Mouse (Mus musculus) adrenal gland (tissue): Measurements from ENCODE around the gene Rad54l.

Experiments used
- intact Hi-C: fragments of 180-260 bp; cut with DNase I; formaldehyde crosslinking; loops from one replicate; pipeline ENCODE4 v1.15.1; 2025

The Rad54l gene

GRCm38 (mm10) chr4:116074861-116075620 lies 48.4 kb downstream of the Rad54l start, which contains the start of the genes Uqcrh and Lrrc41:
Gene Uqcrh (minus strand): TSS chr4:116075071.
Gene Lrrc41 (plus strand): TSS chr4:116075269.
- intact Hi-C loops, result no loop called here

GRCm38 (mm10) chr4:116074145-116074675 lies 49.3 kb downstream of the Rad54l start:
- intact Hi-C loops, result no loop called here

GRCm38 (mm10) chr4:116073146-116073545 lies 50.3 kb downstream of the Rad54l start:
- intact Hi-C loops, result no loop called here

DNA sequence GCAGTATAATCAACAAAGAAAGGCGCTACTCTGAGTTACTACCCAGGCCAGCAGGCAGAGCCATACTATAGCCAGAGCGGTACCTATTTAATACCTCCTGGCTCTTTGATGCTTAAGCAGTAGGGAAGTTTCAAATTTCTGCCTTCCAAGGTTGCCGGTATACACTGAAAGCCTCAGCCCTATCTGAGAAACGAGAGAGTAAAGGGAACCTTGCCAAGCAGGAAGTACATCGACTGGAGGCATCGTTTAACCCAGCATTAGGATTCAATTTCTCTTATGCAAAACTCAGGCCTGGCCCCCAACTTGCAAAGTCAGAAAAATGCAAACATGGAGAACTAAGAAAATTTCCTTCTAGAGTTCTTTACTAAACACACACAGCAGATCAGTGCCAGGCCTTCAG lies 53.4 kb downstream of the Rad54l start:
- intact Hi-C loops, result no loop called here

- intact Hi-C loops, result no loop called here
Measured at GRCm38 (mm10) chr4:116063855-116064254, 59.6 kb downstream of the Rad54l start.

DNA sequence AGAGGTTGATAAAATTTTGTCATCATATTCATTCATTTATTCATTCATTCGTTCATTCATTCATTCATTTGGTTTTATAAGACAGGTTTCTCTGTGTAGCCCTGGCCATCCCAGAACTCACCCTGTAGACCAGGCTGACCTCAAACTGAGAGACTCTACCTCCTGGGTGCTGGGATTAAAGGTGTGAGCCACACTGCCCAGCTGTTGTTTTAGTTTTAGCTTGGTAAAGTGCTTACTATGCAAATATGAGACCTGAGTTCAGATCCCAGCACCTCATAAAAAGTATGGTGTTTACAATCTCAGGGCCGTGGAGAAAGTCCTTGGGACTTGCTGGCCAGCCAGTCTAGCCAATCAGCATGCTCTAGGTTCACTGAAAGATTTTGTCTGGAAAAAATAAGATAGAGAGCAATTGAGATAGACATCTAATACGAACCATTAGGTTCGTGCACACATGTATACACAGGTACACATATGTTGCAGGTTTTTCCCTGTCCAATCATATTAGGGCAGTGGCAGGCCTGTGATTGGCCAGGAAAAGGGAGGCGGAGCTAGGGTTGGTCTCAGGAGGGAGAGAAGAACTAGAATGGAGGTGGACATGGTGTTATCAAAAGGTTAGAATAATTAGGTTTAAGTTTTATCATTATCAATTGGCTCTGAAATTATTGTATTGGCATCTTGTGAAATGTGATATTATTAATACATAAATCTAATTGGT lies 64.3 kb downstream of the Rad54l start:
- intact Hi-C loops, result no loop called here

- intact Hi-C loops, result no loop called here
Measured at GRCm38 (mm10) chr4:116057559-116057958, 65.9 kb downstream of the Rad54l start.

DNA sequence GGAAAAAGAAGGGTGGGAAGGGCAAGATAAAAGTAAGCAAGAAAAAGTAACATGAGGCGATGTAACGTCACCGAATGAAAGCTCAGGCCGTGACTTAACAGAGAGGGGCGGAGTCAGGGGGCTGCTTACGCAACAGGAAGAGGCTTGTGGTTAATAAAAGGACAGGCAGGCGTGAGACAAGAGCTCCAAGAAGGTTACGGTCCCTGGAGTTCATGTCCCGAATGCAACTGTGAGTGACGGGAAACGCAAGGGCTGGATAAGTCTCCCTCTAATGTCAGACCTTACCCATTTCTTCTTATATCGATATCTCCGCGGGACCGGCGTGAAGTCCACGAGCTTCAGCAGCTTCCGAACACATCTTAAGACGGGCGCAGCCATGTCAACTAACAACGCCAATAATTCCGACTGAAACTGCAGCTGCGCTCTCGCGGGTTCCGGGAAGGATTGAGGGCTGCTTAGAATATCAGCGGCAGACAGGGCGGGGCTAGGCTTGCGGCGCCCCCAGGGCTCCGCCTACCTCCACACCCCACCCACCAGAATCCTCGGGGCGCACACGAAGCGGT lies 70.0 kb downstream of the Rad54l start, which contains the start of gene Nsun4:
Gene Nsun4, minus strand, starts transcription at position 478 of the 563 bp plus-strand sequence.
- intact Hi-C loops, result no loop called here

DNA sequence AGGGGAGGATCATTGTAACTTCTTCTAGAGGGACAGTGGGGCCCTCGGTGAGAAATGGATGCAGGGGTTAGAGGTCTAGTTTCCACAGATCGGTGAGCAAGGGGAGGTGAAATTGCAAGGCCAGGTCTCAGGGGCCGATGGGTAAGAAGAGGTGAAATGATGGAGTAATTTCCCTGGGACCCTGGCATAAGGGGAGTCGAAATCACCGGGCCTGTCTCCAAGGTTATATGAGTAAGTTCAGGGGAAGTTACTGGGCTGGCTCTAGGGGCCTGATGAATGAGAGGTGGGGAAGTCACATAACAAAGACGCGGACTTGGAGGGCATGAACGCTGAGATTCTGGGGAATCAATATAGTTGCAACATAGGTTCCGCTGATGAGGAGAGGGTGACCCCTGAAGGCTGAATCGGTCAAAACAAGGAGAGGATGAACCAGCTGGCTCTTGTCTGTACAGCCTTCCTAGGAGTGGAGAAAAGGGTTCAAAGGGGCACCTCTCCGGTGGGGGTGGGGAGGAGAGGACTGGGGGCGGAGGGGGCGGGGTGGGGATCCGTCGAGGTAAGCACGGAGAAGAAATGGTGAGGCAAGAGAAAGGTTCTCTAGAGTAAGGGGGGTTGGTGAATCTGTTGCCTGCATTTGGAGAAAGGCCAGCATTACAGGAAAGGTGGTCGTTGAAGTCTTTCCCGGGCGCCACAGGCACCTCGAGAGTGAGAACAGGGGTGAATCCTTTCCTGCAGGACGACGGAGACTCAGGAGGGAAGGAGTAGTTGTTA lies 70.8 kb downstream of the Rad54l start:
- intact Hi-C loops, result no loop called here

GRCm38 (mm10) chr4:116049211-116049610 lies 74.3 kb downstream of the Rad54l start:
- intact Hi-C loops, result no loop called here

DNA sequence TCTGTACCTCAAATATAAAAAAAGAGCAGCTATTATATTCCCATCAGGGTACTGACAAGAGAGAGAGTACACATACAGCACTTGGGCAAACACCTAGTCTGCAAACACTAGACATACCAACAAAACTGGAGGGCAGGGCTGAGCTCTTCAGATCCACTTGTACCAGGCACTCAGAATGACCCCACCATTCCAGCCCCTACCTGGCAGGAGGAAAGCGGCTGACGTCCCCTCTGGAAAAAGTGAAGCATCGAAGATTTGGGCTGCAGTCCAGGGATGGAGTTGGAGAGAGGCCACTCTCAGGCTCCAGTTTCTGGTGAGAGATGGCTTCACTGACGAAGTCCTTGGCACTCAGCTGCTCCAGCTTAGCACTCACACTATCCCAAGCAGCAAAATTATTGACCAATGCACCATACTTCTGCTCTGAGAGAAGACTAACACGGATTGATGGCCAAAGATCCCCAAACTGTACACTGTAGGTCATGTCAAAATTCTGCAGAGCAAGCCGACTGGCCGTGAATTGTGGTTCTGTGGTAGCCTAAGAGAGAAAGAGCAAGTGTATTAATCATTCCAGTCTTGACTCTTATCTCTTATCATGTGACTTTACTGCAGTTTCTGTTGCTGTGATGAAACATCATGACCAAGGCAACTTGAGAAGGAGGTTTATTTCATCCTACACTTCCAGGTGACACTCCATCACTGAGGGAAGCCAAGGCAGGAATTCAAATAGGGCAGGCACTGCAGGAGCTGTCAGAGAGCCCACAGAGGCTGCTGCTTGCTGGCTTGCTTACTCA lies 75.2 kb downstream of the Rad54l start:
- intact Hi-C loops, result no loop called here

GRCm38 (mm10) chr4:116047681-116048080 lies 75.8 kb downstream of the Rad54l start:
- intact Hi-C loops, result no loop called here

DNA sequence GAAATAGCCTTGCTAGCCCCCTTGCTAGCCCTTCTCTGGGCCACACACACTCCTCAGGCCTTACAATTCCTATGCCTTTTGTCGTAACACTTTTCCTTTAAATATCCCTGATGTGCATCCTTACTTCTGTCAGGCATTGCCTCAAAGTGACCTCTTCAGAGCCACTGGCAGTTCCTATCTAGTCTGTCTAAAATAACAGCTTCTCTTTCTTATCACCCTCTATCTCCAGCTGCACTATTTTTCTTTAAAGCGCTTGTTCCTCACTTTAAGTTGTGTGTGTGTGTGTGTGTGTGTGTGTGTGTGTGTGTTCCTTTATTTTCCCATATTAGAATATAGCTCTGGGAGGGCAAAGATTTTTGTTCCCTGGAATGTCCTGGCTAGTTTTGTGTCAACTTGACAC lies 76.9 kb downstream of the Rad54l start:
- intact Hi-C loops, result no loop called here
